Mouse (Mus musculus) MEL (cell line): ENCODE measurements around the gene Senp5. TPM values are rescaled to one million over a fixed set of nuclear protein-coding genes. Genes with fewer than 3 reads are reported as not detected.
A peak's percentile ranks its signal among the peaks of the same experiment; 100 is the strongest.

ENCODE experiments used
- DNase-seq: peaks from one replicate; pipeline ENCODE4 v3.0.0; 2011; ENCODE audit warnings: low read depth, low spot score
- H3K27ac ChIP-seq: 2 replicates; pipeline ENCODE4 v1.5.1; 2012; ENCODE audit warnings: low read depth, mild to moderate bottlenecking, control low read depth, low read length, moderate library complexity; ENCODE audit not compliant: control insufficient read depth
- H3K27me3 ChIP-seq, 2 experiments: fragments of 150-350 bp in 1 of 2; sonication (generic) in 1 of 2; 2 replicates each; pipeline ENCODE4 v1.6.1; 2012; ENCODE audit warnings: low read length in 2 of 2, mild to moderate bottlenecking in 2 of 2, improper control_type of control experiment in 1 of 2, moderate library complexity in 1 of 2; ENCODE audit not compliant: insufficient read depth in 2 of 2, control insufficient read depth in 1 of 2
- H3K36me3 ChIP-seq, 2 experiments: 2 replicates each; pipeline ENCODE4 v1.6.1; 2012 to 2014; ENCODE audit warnings: low read length in 2 of 2, improper control_type of control experiment in 1 of 2, inconsistent platforms in 1 of 2, mild to moderate bottlenecking in 1 of 2; ENCODE audit not compliant: insufficient read depth in 2 of 2, control insufficient read depth in 1 of 2
- H3K4me1 ChIP-seq, 2 experiments: fragments of 150-350 bp in 1 of 2; sonication (generic) in 1 of 2; 2 replicates each; pipeline ENCODE4 v1.6.1; 2012; ENCODE audit warnings: low read length in 2 of 2, improper control_type of control experiment in 1 of 2, mild to moderate bottlenecking in 1 of 2; ENCODE audit not compliant: insufficient read depth in 2 of 2, control insufficient read depth in 1 of 2
- H3K4me3 ChIP-seq, 2 experiments: fragments of 150-350 bp in 1 of 2; sonication (generic) in 1 of 2; 2 replicates each; pipeline ENCODE4 v1.5.1; 2012; ENCODE audit warnings: low read depth in 2 of 2, low read length in 2 of 2, mild to moderate bottlenecking in 2 of 2, moderate library complexity in 2 of 2, control low read depth in 1 of 2, improper control_type of control experiment in 1 of 2; ENCODE audit not compliant: control insufficient read depth in 1 of 2, insufficient read depth in 1 of 2
- H3K79me2 ChIP-seq: 2 replicates; pipeline ENCODE4 v1.6.1; 2012; ENCODE audit warnings: mild to moderate bottlenecking, low read length, moderate library complexity; ENCODE audit not compliant: control insufficient read depth, poor library complexity, insufficient read depth
- H3K9ac ChIP-seq: 2 replicates; pipeline ENCODE4 v1.6.1; 2012; ENCODE audit warnings: low read depth, mild to moderate bottlenecking, control low read depth, low read length, moderate library complexity; ENCODE audit not compliant: control insufficient read depth, poor library complexity, severe bottlenecking
- H3K9me3 ChIP-seq: fragments of 150-350 bp; sonication (generic); replicated peaks from 2 replicates; pipeline ENCODE4 v1.6.1; 2012; ENCODE audit warnings: mild to moderate bottlenecking, low read length, improper control_type of control experiment, moderate library complexity; ENCODE audit not compliant: insufficient read depth
- CHD1 ChIP-seq: IDR thresholded peaks from 2 replicates; pipeline ENCODE4 v1.6.1; 2012; ENCODE audit warnings: low read depth, mild to moderate bottlenecking, inconsistent platforms, low read length, improper control_type of control experiment
- E2F4 ChIP-seq: IDR thresholded peaks from 2 replicates; pipeline ENCODE4 v1.6.1; 2011; ENCODE audit warnings: low read depth, low read length, improper control_type of control experiment, borderline replicate concordance
- ELF1 ChIP-seq: IDR thresholded peaks from 2 replicates; pipeline ENCODE4 v1.6.1; 2014; ENCODE audit warnings: low read depth, mild to moderate bottlenecking, inconsistent platforms, low read length, improper control_type of control experiment, moderate library complexity
- EP300 ChIP-seq, 2 experiments: IDR thresholded peaks; 2 replicates each; pipeline ENCODE4 v1.6.1; 2011; ENCODE audit warnings: improper control_type of control experiment in 2 of 2, low read length in 2 of 2, low read depth in 1 of 2, mild to moderate bottlenecking in 1 of 2
- ETS1 ChIP-seq: IDR thresholded peaks from 2 replicates; pipeline ENCODE4 v1.6.1; 2012; ENCODE audit warnings: low read depth, mild to moderate bottlenecking, inconsistent platforms, low read length, improper control_type of control experiment, moderate library complexity
- GABPA ChIP-seq: IDR thresholded peaks from 2 replicates; pipeline ENCODE4 v1.6.1; 2012; ENCODE audit warnings: low read depth, mild to moderate bottlenecking, inconsistent platforms, low read length, improper control_type of control experiment, moderate library complexity
- GATA1 ChIP-seq: IDR thresholded peaks from 2 replicates; pipeline ENCODE4 v1.6.1; 2011; ENCODE audit warnings: low read depth, low read length, improper control_type of control experiment
- JUND ChIP-seq: IDR thresholded peaks from 2 replicates; pipeline ENCODE4 v1.6.1; 2011; ENCODE audit warnings: low read depth, mild to moderate bottlenecking, improper control_type of control experiment, low read length
- MAFK ChIP-seq: IDR thresholded peaks from 2 replicates; pipeline ENCODE4 v1.6.1; 2011; ENCODE audit warnings: low read depth, mild to moderate bottlenecking, low read length, improper control_type of control experiment, borderline replicate concordance
- MAX ChIP-seq: IDR thresholded peaks from 2 replicates; pipeline ENCODE4 v1.6.1; 2011; ENCODE audit warnings: low read length, improper control_type of control experiment
- MAZ ChIP-seq: IDR thresholded peaks from 2 replicates; pipeline ENCODE4 v1.6.1; 2012; ENCODE audit warnings: low read depth, mild to moderate bottlenecking, inconsistent platforms, low read length, improper control_type of control experiment
- MEF2A ChIP-seq: IDR thresholded peaks from 2 replicates; pipeline ENCODE4 v1.6.1; 2014; ENCODE audit warnings: low read depth, mild to moderate bottlenecking, inconsistent platforms, low read length, improper control_type of control experiment; ENCODE audit not compliant: poor library complexity, insufficient replicate concordance, severe bottlenecking; ENCODE audit errors: extremely low read depth
- MXI1 ChIP-seq: IDR thresholded peaks from 2 replicates; pipeline ENCODE4 v1.6.1; 2011; ENCODE audit warnings: mild to moderate bottlenecking, low read depth, low read length, improper control_type of control experiment
- MYB ChIP-seq: IDR thresholded peaks from 2 replicates; pipeline ENCODE4 v1.6.1; 2011; ENCODE audit warnings: mild to moderate bottlenecking, low read depth, low read length, improper control_type of control experiment
- POLR2A ChIP-seq, 2 experiments: IDR thresholded peaks; 2 replicates each; pipeline ENCODE4 v1.6.1; 2011 to 2012; ENCODE audit warnings: low read length in 2 of 2, mild to moderate bottlenecking in 2 of 2, control low read depth in 1 of 2, improper control_type of control experiment in 1 of 2, low read depth in 1 of 2, moderate library complexity in 1 of 2; ENCODE audit not compliant: control insufficient read depth in 1 of 2, insufficient read depth in 1 of 2, poor library complexity in 1 of 2
- POLR2AphosphoS2 ChIP-seq: IDR thresholded peaks from 2 replicates; pipeline ENCODE4 v1.6.1; 2011; ENCODE audit warnings: low read length, improper control_type of control experiment
- RAD21 ChIP-seq: IDR thresholded peaks from 2 replicates; pipeline ENCODE4 v1.6.1; 2011; ENCODE audit warnings: mild to moderate bottlenecking, low read depth, low read length, improper control_type of control experiment
- RCOR1 ChIP-seq: IDR thresholded peaks from 2 replicates; pipeline ENCODE4 v1.6.1; 2012; ENCODE audit warnings: low read depth, mild to moderate bottlenecking, inconsistent platforms, low read length, improper control_type of control experiment
- SMC3 ChIP-seq: IDR thresholded peaks from 2 replicates; pipeline ENCODE4 v1.6.1; 2011; ENCODE audit warnings: low read depth, low read length, improper control_type of control experiment
- TCF12 ChIP-seq: IDR thresholded peaks from 2 replicates; pipeline ENCODE4 v1.6.1; 2014; ENCODE audit warnings: low read depth, mild to moderate bottlenecking, inconsistent platforms, low read length, improper control_type of control experiment, moderate library complexity
- UBTF ChIP-seq: IDR thresholded peaks from 2 replicates; pipeline ENCODE4 v1.6.1; 2012; ENCODE audit warnings: low read depth, mild to moderate bottlenecking, inconsistent platforms, low read length, improper control_type of control experiment, moderate library complexity, borderline replicate concordance; ENCODE audit not compliant: insufficient read depth
- USF1 ChIP-seq: IDR thresholded peaks from 2 replicates; pipeline ENCODE4 v1.6.1; 2014; ENCODE audit warnings: low read depth, mild to moderate bottlenecking, inconsistent platforms, low read length, improper control_type of control experiment, moderate library complexity
- USF2 ChIP-seq, 2 experiments: IDR thresholded peaks; 2 replicates each; pipeline ENCODE4 v1.6.1; 2011 to 2012; ENCODE audit warnings: improper control_type of control experiment in 2 of 2, low read length in 2 of 2, borderline replicate concordance in 1 of 2, inconsistent platforms in 1 of 2, low read depth in 1 of 2, mild to moderate bottlenecking in 1 of 2; ENCODE audit not compliant: insufficient read depth in 1 of 2
- ZC3H11A ChIP-seq: IDR thresholded peaks from 2 replicates; pipeline ENCODE4 v1.6.1; 2012; ENCODE audit warnings: low read depth, mild to moderate bottlenecking, inconsistent platforms, low read length, improper control_type of control experiment
- ZKSCAN1 ChIP-seq: IDR thresholded peaks from 2 replicates; pipeline ENCODE4 v1.6.1; 2012; ENCODE audit warnings: low read depth, mild to moderate bottlenecking, inconsistent platforms, low read length, improper control_type of control experiment, moderate library complexity
- ZNF384 ChIP-seq: IDR thresholded peaks from 2 replicates; pipeline ENCODE4 v1.6.1; 2012; ENCODE audit warnings: low read depth, mild to moderate bottlenecking, inconsistent platforms, low read length, improper control_type of control experiment
- polyA plus RNA-seq, 2 experiments: library from polyadenylated mRNA; stranded (reverse) in 1 of 2; unstranded in 1 of 2; fragments of >175 nt in 1 of 2; fragments of >200 nt in 1 of 2; gene quantifications; 2 replicates each; pipeline versions ENCODE4 v1.2.1 to v1.2.4; 2012; ENCODE audit warnings: low replicate concordance in 2 of 2, low read depth in 1 of 2; ENCODE audit not compliant: insufficient read length in 2 of 2, insufficient read depth in 1 of 2, missing spikeins in 1 of 2
- total RNA-seq: library from RNA; depleted of rRNA; stranded (reverse); fragments of 300-350 nt; gene quantifications from 2 replicates; pipeline ENCODE4 v1.2.3, GENCODE M21; 2012

The Senp5 gene
- total and polyA plus RNA-seq, 3 experiments: 10.3 to 12.5 TPM; not detected in 1

DNA sequence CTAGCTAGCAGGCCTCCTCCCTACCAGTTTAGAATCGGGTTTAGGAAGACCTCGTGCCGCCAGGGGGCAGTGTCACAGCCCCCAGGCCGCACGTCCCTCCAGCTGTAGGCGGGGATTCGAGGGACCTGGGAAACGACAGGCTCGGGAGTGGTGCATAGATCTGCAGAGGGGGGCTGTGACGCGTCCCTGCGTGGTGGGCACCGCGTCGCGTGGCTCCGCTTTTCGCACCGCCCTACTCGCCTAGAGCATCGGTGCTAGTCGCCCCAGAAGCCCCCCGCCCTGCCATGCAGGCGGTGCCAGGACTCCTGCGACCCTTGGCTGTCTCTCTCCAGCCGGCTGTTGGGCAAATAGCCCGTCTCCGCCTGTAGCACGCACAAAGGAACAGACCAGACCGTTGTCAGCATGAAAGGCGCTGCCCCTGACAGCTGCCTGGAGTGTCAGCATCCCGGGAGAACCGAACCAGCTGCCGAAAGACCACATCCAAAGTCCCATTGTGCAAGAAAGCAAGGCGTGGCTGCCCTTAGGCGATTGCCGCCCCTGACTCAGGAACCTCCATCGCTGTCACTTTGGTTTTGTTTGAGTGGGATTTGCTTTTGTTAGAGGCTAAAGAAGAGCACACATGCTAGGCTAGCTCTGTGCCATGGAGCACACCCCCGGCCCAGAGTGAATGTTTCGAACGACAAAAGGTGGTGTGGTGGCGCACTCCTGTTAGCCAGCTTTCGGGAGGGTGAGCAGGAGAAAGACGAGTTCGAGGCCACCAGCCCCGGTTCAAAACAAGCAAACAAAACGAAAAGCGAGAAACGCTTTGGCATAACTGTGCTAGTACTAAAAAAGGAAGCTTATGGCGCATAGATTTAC is 70.0 kb downstream of the Senp5 start (continued):
- TF ChIP-seq USF1 (peak; percentile 48), POLR2AphosphoS2 (no peak), EP300 (IDR thresholded peaks at IDR 0.05; ENCODE audit: low read depth in 1 of 2, low read length in 2 of 2) (0 out of 4 replicates have a peak, but pooled peaks of 1 of the 2 experiments have one; percentile 18), ZC3H11A (peak; percentile 47; the same call in 1 of the 2 replicates), ZNF384 (peak; percentile 39), ELF1 (0 out of 2 replicates have a peak, but pooled peaks have one; percentile 45), TCF12 (peak; percentile 56), GATA1 (no peak), USF2 (IDR thresholded peaks at IDR 0.05; ENCODE audit: borderline replicate concordance in 1 of 2, insufficient read depth in 1 of 2, low read depth in 1 of 2, low read length in 2 of 2) (no peak), RAD21 (peak; percentile 46), JUND (no peak), RCOR1 (0 out of 2 replicates have a peak, but pooled peaks have one; percentile 32), MYB (no peak), MXI1 (peak; percentile 72), MAZ (peak; percentile 95), UBTF (no peak), MAX (peak; percentile 80), ZKSCAN1 (0 out of 2 replicates have a peak, but pooled peaks have one; percentile 31)

DNA sequence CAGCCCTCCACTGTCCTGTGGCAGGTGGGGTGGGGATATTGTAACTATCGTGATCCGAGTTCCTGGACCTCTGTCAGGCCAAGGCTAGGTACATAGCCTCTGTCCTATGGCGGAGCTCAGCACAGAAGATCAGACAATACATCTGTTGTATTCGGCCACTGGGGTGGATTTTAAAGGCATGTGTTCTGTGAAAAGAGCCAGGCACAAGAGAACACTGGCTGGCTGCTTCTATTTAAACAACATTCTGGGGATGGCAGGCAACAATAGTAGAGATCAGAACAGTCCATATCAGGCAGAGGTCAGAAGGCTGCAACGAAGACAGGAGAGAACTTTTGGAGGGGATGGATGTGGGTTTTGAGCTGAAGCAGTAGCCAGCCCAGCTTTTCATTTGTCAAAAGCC is 70.8 kb downstream of the Senp5 start:
- H3K36me3 ChIP-seq: no peaks in the 10 kb centered on the region
- no peaks in the 10 kb centered on the region for H3K79me2 ChIP-seq
- H3K9ac ChIP-seq: peak overlapping the region; percentile 26; the same call in 1 of the 2 replicates
- peak overlapping the region in 1 of 2 experiments; percentile 71; a peak in 2 of 4 replicates for H3K4me3 ChIP-seq
- H3K27me3 ChIP-seq: no peaks in the 10 kb centered on the region
- no peaks in the 10 kb centered on the region for H3K9me3 ChIP-seq
- no peak for DNase-seq
- TF ChIP-seq MEF2A: no peak
- no peak for TF ChIP-seq ZC3H11A
- TF ChIP-seq MXI1: no peak
- TF ChIP-seq SMC3: no peak
- no peak for TF ChIP-seq ZKSCAN1
- TF ChIP-seq CHD1: no peak
- no peak for TF ChIP-seq ZNF384
- no peak for TF ChIP-seq GABPA
- TF ChIP-seq MAX: no peak
- no peak for TF ChIP-seq MAFK
- TF ChIP-seq E2F4: no peak
- TF ChIP-seq USF1: no peak
- TF ChIP-seq POLR2AphosphoS2: no peak
- no peak for TF ChIP-seq ETS1
- no peak for TF ChIP-seq POLR2A (IDR thresholded peaks at IDR 0.05; ENCODE audit: control insufficient read depth in 1 of 2, insufficient read depth in 1 of 2, low read depth in 1 of 2, low read length in 2 of 2, poor library complexity in 1 of 2)
- peaks cover 0 to 6% of the 10 kb centered on the region in 2 experiments; a peak in 1 of 4 replicates for H3K4me1 ChIP-seq
- no peak overlapping the region for H3K27ac ChIP-seq
